Mouse (Mus musculus): ENCODE data around the gene Birc5.
"Not testable (repeated sequence)": the region's sequence is repeated elsewhere in the genome, so short reads cannot be mapped to it uniquely, and the experiment has no call there.

The Birc5 gene

DNA sequence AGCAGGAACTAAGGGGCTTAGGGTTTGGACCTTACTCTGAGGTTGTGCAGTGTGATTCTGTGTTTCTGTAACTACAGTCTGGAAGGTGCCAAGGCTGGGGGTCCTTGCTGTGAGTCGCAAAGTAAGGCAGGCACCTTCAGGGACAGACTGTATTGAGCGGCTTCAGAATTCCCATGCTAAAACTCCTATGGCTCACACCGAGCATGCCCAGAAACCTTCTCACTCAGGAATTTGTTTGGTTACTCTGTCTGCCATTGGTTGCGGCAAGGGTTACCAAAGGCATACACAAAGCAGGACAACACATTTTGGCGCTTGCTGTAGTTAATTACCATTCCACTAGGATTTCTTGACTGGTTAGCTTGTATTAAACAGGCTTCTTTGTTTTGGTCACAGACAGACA lies 22.9 kb upstream of the Birc5 start:
- no peak for DNase-seq (ENCODE audit: extremely low read depth, low read depth, low spot score)

DNA sequence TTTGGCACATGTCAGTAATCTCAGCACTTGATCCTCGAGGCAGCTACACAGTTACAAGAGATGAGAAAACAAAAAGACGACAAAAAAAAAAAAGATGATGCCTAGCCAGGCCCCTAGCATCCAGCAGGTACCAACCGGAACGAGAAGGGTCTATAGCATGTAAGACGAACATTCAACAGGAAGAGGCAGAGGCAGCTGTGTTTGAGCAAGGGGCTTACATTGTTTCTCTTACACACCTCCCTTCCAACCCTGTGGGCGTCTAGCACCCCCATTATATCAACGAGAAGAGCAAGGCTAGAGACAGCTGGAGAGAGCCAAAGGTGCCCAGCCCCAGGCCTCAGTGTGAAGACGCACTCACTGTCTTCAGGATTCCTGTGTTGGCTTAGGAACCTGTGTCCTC lies 22.1 kb upstream of the Birc5 start:
- DNase-seq (ENCODE audit: extremely low read depth, low read depth, low spot score), result no peak

DNA sequence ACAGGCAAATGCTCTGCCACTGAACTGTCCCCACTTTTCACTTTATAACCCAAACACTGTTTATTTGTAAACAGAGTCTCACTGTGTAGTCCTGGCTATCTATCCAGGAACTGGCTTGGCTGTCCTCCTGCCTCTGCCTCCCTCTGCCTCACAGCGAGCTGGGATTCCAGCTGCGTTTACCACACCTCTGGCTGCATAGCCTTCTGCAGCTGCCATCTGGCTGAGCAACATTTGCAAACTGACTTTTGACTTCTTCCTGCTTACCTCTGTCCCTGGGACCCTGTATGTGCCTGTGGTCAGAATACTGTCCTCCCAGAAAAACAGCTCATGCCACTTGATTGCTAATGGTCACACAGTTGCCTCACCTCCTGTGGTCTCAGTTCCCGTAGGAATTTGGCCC lies 21.7 kb upstream of the Birc5 start:
- DNase-seq (ENCODE audit: extremely low read depth, low read depth, low spot score), result no peak

DNA sequence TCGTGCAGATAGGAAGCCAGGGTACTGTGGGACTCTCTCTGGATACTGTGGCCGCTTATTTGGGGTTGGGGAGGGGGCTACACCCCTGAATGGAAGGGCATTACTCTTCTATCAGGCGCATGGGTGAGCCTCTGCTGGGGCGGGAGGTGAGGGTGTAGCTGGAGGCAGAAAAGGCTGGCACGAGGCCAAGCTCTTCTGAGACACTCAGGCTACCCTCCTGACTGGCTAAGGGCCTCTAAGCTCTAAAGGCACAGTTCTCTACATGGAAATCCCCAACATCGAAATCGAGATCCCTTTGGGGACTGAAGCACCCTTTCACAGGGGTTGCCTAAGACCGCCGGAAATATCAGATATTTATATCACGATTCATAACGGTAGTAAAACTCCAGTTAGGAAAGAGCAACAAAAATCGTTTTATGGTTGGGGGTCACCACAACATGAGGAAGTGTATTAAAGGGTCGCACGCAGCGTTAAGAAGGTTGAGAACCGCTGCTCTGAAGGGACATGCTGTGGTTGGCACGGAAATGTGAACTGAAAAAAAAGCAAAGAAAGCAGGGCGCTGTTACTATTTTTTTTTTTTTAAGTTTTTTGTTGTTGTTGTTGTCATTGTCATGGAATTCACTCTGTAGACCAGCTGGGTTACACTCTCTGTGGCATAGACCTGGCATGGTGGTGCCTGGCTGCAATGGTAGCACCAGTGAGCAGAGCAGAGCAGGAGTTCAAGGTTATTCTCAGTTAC lies 20.7 kb upstream of the Birc5 start:
- no peak for DNase-seq (ENCODE audit: extremely low read depth, low read depth, low spot score)

DNA sequence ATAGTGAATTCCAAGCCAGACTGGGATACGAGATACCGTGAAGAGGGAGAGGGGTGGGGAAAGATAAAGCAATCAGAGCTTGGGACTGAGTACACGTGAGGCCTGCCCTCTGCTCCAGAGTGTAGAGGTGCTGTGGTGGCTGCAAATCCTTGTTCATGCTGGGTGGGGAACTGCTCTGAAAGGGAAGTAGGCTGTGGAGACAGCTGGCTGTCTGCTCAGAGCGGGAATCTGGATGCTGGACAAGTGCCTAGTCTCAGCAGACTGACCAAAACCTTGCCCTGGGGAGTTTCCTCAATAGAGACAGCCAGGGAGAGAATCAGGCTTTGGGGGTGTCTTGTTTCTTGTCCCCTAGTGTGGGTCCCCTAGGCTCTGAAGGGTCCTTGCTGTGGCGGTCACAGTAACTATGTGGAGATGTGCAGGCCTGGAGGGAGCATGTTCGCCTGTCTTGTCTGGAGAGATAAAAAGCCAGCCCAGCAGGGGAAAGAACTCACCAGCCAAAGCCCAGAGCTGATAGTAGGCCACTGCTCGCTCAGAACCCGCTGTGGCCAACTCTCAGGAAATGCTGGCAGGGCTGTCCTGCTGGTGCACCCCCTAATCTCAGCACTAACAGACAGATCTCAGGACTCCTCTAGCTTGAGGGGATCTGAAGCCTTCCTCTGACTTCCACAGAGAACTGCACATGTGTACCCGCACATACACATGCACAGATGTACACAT lies 20.0 kb upstream of the Birc5 start:
- no peak for DNase-seq (ENCODE audit: extremely low read depth, low read depth, low spot score)

DNA sequence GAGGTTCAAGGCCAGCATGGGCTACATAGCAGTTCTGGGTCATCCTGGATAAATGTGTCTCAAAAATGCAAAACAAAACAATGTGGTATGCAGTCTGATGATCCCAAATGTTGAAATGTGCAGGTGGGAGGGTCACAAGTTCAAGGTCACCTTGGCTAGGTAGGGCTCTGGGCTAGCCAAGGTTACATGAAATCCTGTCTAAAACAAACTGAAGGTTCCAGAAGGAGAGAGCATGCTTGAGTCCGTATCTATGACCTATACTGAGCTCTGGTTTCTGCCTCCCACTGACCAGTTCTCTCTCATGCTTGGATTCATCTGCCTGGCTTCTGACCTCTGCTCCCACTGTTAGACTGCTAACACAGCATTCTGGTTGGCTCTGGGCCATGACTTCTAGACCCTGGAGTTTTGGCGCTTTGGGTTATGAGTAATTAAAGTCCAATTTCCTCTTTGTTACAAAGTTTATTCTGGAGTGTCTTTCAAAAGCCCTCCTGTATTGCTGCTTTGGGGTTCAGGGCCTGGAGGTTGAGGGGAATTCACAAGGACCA lies 19.3 kb upstream of the Birc5 start:
- no peak for DNase-seq (ENCODE audit: extremely low read depth, low read depth, low spot score)

DNA sequence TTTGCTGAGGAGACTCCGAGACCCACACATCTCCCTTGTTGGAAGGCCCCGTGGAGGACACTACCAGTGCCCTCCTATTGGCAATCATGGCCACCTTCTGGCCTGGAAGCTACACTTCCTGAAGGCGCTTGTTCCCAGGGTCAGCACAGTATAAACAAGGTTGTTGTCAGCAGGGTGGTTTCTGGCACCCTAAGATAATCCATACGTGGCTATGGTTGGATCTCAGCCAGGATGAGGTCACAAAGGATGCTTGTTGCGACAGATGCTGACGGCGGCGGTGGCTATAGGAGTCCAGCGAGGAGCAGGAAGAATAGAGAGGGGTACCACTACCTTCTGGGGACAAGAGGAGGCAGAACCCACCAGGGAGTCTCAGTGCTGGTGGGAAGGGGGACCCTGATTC lies 18.6 kb upstream of the Birc5 start:
- DNase-seq (ENCODE audit: extremely low read depth, low read depth, low spot score), result no peak

DNA sequence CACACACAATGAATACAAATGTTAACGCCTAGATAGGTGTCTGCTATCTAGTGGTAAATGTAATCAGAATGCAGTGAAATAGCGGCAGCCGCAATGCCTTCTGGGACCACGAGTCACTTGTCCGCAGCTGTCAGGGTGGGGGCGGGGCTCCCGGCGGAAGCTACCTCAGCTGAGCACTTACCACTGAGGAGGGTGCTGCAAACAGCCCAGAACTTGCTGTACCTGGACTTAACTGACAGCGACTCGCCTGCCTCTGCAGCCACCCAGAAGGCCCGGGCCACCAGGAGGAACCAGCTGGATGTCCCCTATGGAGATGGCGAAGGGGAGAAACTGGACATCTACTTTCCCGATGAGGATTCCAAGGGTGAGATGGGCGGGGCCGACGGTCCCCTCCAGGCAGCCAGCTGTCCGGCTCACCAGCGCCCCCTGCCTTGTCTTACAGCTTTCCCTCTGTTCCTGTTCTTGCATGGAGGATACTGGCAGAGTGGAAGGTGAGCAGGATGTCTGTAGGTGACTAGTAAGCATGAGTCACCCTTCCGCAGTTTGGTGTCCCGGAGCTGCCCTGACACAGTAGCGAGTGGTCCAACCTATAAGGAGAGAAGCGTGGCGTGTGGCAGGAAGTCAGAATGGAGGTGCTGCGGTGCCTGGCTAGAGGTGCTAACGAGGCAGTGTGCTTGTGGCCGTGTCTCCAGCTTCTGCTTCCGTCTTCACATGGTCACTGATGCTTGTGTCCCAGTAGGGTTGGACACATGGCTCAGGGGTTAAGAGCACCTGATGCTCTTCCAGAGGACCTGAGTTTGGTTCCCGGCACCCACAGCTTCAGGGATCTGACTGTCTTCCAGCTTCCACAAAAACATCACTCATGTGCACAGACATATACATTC lies 16.7 kb upstream of the Birc5 start:
- DNase-seq (ENCODE audit: extremely low read depth, low read depth, low spot score), result no peak

DNA sequence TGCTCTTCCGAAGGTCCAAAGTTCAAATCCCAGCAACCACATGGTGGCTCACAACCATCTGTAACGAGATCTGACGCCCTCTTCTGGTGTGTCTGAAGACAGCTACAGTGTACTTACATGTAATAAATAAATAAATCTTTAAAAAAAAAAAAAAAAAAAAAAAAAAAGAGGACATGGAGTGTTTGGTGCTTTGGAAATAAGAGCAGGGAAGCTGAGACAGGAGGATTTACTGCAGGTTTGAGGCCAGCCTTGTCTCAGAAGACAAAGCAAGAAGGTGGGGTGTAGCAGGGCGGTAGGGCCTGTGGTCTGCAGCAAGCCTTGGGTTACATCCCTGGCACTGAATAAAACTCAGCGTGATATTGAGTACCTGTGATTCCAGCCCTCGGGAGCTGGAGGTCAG lies 15.5 kb upstream of the Birc5 start:
- DNase-seq (ENCODE audit: extremely low read depth, low read depth, low spot score), result not testable (repeated sequence)

DNA sequence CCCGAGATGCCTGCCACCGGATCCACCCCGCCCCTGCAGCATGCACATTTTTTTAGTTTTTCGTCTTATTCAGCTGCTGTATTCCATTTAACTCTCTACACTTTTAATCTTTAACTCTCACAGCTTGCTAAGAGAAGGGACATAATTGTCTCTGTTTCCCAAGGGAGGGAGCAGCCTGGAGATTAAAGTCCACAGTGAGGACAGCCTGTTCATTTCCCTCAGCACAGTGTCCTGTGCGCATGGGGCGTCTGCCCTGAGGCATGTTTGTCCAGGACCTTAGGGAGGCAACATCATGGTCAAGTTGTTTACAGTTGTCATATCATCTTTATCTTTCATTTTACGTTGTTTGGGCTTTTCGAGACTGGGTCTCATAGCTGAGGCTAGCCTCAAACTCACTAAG lies 15.0 kb upstream of the Birc5 start:
- no peak for DNase-seq (ENCODE audit: extremely low read depth, low read depth, low spot score)

DNA sequence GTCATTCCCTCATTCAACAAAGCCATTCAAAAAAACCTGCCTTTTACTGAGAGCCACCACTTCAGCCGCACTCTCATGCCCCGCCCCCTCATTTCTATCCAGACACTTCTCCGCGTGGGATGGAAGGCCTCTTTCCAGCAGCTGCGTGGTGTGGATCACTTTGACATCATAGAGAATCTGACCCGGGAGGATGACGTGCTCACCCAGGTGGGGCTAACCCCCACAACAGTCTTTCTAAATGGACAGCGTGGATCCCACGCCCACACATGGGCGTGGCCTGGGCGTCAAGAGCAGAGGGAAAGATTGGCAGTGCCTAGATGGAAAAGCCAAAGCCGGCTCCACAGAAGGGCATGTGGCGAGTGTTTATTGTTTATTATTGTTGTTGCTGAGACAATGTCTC lies 12.7 kb upstream of the Birc5 start:
- DNase-seq (ENCODE audit: extremely low read depth, low read depth, low spot score), result no peak

DNA sequence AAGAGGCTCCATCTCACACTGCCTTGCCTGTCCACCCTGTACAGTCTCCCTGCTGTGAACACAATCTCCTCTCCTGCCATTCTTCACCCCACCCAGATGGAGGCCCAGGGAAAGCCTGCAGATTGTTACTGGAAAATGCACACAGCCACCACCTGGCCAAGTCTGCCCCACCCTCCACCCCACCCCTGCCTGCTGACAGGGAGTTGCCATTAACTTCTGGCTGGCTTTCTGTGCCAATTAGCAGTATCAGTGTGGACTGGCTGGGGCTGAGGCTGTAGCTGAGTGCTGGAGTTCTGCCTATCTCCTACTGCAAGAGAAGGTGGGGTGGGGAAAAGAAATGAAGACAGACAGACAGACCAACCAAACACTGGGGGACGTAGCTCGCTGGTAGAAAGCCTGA lies 10.5 kb upstream of the Birc5 start:
- no peak for DNase-seq (ENCODE audit: extremely low read depth, low read depth, low spot score)

DNA sequence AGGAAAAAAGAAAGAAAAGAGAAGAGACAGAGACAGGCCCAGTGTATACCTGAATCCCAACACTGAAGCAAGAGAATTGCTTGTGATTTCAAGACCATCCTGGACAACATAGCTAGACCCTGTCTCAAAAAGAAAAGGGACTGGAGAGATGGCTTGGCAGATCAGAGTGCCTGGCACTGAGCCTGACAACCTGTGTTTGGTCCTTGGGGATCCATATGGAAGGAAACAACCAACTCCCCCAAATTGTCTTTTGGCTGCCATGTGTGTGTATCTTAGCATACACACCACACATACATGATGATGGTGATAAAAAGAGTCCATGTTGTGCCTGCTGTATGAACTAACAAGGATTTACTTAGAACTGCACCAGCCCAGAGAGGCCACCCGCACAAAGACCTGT lies 10.0 kb upstream of the Birc5 start:
- DNase-seq (ENCODE audit: extremely low read depth, low read depth, low spot score), result no peak

DNA sequence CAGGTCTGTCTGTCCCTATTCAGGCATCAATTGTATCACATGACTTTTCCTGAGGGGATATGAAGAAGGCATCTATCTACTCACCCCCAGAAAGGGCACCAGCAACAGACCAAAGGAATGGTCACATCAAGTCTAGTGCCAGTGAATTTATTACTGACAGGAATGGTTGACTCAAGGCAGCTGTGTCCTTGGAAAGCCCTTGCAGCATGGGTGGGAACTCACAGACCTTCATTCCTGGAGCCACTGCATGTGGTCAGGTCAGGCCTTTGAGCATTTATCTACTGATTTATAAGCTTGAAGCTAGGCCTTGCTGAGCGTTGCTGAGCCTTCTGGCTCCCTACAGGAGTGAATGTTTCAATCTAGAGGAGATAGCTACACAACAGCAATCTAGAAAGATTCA lies 8.1 kb upstream of the Birc5 start:
- DNase-seq (ENCODE audit: extremely low read depth, low read depth, low spot score), result no peak

DNA sequence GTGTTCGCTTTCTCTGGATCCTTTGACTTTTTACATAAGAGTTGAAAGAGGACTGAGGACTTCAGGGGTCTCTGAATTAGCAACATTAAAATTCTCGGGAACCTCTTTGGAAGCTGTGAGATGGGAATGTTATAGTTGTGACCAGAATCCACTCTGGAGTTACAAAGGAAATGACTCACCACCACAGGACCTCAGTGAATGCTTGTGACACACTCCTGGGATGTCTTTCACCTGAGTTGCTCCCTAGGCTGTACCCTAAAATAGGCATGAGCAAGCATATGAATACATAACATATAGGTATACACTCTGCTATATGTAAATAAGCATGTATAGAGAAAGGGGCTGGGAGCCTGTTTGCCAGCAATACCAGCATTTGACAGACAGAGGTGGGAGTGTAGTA lies 5.6 kb upstream of the Birc5 start:
- no peak for DNase-seq (ENCODE audit: extremely low read depth, low read depth, low spot score)

DNA sequence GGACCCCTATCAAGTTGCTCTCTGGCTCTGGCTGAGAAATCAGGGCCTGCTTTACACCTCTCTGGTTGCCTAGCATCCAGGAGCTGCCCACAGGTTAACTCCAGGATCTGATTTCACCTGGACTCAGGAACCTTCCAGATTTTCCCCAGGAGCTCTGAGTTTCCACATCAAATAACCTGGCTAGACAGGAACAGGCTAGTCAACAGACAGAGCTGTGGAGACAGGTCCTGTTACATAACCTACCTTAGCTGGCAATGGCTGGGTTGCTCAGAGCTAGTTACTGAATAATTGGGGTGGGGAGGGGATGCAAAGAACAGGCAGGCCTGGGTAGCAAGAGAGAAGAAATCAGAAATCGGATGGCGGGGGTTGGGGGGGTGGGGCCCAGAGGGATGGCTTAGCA lies 4.1 kb upstream of the Birc5 start:
- peak; percentile 94 for DNase-seq (ENCODE audit: extremely low read depth, low read depth, low spot score)

DNA sequence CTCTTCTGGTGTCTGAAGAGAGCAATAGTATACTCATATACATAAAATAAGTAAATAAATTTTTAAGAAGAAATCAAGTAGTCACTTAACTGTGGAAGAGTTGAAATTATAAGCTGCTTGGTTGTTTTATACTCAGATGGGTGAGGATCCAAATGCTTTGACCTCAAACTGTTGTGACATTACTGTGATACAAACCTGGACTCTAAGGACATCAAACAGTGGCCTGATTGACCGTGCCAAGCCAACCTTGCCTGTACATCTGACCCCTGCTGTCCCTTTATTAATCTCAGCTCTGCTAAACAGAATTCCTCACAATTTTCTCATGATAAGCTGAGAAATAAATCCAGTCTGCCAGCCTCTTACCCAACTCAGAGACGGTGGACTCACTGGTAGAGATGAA lies 3.4 kb upstream of the Birc5 start:
- DNase-seq (ENCODE audit: extremely low read depth, low read depth, low spot score), result no peak

DNA sequence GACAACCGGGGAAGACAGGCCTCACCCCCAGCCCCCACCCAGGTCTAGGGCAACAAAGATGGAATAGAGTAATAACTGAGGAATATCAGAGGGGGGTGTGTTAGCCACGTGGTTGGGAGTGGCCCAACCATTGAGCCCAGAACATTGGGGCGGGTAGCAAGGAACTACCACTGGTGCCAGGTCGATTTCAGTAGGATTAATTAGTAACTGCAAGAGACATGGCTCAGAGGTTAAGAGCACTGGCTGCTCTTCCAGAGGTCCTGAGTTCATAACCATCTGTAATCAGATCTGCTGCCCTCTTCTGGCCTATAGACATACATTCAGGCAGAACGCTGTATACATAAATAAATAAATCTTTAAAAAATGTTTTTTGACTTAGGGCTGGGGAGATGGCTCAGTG lies 2.4 kb upstream of the Birc5 start:
- no peak for DNase-seq (ENCODE audit: extremely low read depth, low read depth, low spot score)

DNA sequence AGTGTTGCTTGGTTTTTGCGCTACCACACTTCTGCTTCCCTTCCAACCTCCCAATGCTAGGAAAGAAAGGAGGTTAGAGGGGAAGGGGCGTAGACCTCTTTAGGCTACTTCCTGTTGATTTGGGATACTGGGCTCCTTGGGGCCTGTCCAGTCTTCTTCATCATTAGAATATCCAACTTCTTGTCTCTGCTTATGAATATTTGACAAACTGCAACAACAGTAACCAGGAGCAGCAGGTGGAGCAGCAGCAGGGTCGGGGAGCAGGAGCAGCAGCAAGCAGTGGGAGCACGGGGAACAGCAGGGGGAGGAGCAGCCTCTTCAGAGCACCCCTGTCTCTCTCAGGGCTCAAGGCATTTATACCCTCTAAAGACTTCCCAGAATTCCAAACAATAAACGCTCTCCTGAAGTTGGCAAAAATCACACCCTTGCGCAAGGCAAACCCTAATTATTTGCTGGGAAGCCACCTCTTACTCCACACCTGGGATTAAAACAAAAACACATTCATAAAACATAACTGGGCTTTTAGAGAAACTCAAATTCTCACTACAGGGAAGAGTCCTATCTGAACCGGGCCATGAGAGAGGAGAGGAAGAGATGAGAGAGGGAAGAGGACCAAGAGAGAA lies 1.3 kb upstream of the Birc5 start:
- peak; percentile 74 for DNase-seq (ENCODE audit: extremely low read depth, low read depth, low spot score)

DNA sequence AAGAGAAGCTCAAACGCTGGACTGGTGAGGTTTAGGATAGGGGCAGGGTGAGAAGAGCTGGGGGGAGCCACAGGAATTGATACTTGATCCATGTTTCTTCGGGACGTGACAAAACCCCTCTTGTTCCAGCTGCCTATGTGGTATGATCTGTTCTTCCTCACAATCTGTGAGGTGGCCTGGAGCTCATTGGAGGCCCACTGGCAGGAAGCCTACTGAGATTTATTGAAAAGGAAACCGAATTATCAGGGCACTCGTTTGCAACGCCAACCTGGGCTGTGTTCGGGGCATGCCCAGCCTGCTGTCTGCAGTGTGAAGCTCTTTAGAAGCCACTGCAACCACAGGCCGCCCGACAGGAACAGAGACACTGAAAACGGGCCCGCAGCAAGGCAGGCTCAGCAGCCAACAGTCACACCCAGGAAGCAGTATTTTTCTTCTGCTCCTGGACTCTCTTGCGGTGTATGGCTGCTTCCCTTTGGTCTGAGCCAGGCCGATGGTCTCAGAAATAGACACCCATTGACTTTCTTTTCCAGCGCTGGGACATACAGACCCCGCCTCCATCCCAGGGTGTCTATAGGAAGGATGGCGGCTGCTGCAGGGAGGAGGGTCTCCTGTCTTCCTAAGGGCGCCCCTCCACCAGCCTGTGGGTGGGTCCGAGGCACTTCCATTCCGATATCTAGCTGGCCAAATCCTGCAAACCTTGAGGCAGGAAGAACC lies 623 bp upstream of the Birc5 start:
- DNase-seq (ENCODE audit: extremely low read depth, low read depth, low spot score), result no peak

DNA sequence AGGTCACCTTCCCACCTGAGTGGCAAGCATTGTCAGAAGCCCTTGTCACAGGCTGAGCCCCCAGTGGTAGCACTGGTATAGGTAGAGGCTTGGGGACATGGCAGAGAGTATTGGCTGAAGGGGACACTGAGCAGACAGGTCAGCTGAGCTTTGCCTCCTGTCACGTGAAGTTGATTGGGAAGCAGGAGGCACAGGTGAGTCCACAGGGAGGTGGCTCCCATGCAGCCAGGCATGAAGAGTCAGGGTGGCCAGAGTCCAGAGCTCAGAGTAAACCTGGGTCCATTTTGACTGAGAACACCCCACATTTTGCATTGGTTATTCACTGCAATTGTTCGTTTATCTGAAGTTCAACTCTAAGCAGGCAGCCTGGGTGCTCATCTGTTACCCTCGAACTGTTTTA lies 3.8 kb downstream of the Birc5 start:
- DNase-seq (ENCODE audit: extremely low read depth, low read depth, low spot score), result no peak
